Mouse (Mus musculus) limb, embryonic 12.5 days (tissue): ENCODE data around the gene Comp. TPM values are rescaled to one million over a fixed set of nuclear protein-coding genes. Genes with fewer than 3 reads are reported as not detected.

Source experiments
- ATAC-seq: fragments of 200-750 bp; cut with Nextera tagmentation; 2 replicates; pipeline ENCODE4 v1.8.0; 2017; ENCODE audit warnings: low read depth, moderate TSS enrichment; ENCODE audit not compliant: insufficient number of reproducible peaks, insufficient read depth, low FRiP score, low TSS enrichment
- H3K27ac ChIP-seq: fragments of 300-500 bp; sonication (generic); 2 replicates; pipeline ENCODE4 v1.5.1; 2016; ENCODE audit warnings: mild to moderate bottlenecking, moderate library complexity
- H3K27me3 ChIP-seq: fragments of 300-500 bp; sonication (generic); 2 replicates; pipeline ENCODE4 v1.6.1; 2016; ENCODE audit warnings: mild to moderate bottlenecking, moderate library complexity
- H3K36me3 ChIP-seq: fragments of 300-500 bp; sonication (generic); 2 replicates; pipeline ENCODE4 v1.6.1; 2016; ENCODE audit warnings: mild to moderate bottlenecking, moderate library complexity
- H3K4me1 ChIP-seq: fragments of 300-500 bp; sonication (generic); replicated peaks from 2 replicates; pipeline ENCODE4 v1.6.1; 2016
- H3K4me2 ChIP-seq: fragments of 300-500 bp; sonication (generic); 2 replicates; pipeline ENCODE4 v1.6.1; 2016; ENCODE audit warnings: mild to moderate bottlenecking, moderate library complexity
- H3K4me3 ChIP-seq: fragments of 300-500 bp; sonication (generic); replicated peaks from 2 replicates; pipeline ENCODE4 v1.5.1; 2016; ENCODE audit warnings: mild to moderate bottlenecking
- H3K9ac ChIP-seq: fragments of 300-500 bp; sonication (generic); replicated peaks from 2 replicates; pipeline ENCODE4 v1.6.1; 2016; ENCODE audit warnings: mild to moderate bottlenecking, moderate library complexity
- H3K9me3 ChIP-seq: fragments of 300-500 bp; sonication (generic); 2 replicates; pipeline ENCODE4 v1.6.1; 2016; ENCODE audit warnings: mild to moderate bottlenecking, moderate library complexity
- WGBS: fragments of 180-500 bp; shearing (Covaris S2); methylation state at CpG from one replicate; pipeline ENCODE4 v1.1.7; 2016; 5-methylcytosine and 5-hydroxymethylcytosine counted together
- polyA plus RNA-seq: library from polyadenylated mRNA; unstranded; fragments of >200 nt; fragmentation: Nextera tagmentation; extraction: Ambion mirVana; gene quantifications from 2 replicates; pipeline ENCODE4 v1.2.1, GENCODE M21; 2016

The Comp gene
- polyA plus RNA-seq, 1 experiment from 2014 or later, result 2.8 TPM

- ATAC-seq, result peak; percentile 87
- Histone ChIP-seq H3K4me1 (peaks cover 46% of the 10 kb centered on the region), H3K9ac (peak within 1 kb of the TSS; percentile 99), H3K4me3 (peak within 1 kb of the TSS; percentile 100), H3K4me2 (peak within 1 kb of the TSS; percentile 100), H3K27me3 (peaks cover under 1% of the 10 kb centered on the region; the same call in 1 of the 2 replicates), H3K9me3 (no peaks in the 10 kb centered on the region), H3K27ac (peak within 1 kb of the TSS; percentile 89), H3K36me3 (peaks cover 25% of the 10 kb centered on the region)
- under 1% methylated on average over 53 of the region's 69 CpGs for WGBS
These were observed 20.1 kb upstream of the Comp start, which contains the start of gene Upf1 for GRCm38 (mm10) chr8:70353194-70353817. Gene Upf1 (minus strand): TSS chr8:70353278.

GRCm38 (mm10) chr8:70354004-70354403 lies 19.4 kb upstream of the Comp start:
- Histone ChIP-seq H3K4me3 (peak overlapping the region; percentile 100), H3K27ac (peak overlapping the region; percentile 89; the same call in 1 of the 2 replicates), H3K4me2 (peak overlapping the region; percentile 100), H3K36me3 (peaks cover 18% of the 10 kb centered on the region), H3K4me1 (peaks cover 39% of the 10 kb centered on the region), H3K9ac (peak overlapping the region; percentile 99; the same call in 1 of the 2 replicates), H3K27me3 (peaks cover 8% of the 10 kb centered on the region; the same call in 1 of the 2 replicates), H3K9me3 (no peaks in the 10 kb centered on the region)
- ATAC-seq, result peak; percentile 16; the same call in 1 of the 2 replicates
- WGBS, result 68% methylated on average over 4 of the region's 4 CpGs

GRCm38 (mm10) chr8:70356111-70356510 lies 17.2 kb upstream of the Comp start:
- WGBS, result 93% methylated on average over 1 of the region's 1 CpGs
- H3K36me3 ChIP-seq, result 0 out of 2 replicates have a peak, but pooled peaks cover under 1% of the 10 kb centered on the region

GRCm38 (mm10) chr8:70359411-70359810 lies 13.9 kb upstream of the Comp start:
- 28% methylated on average over 3 of the region's 3 CpGs for WGBS
- no peak for ATAC-seq
- no peaks in the 10 kb centered on the region for H3K36me3 ChIP-seq
- no peak overlapping the region for H3K9ac ChIP-seq
- peaks cover 4% of the 10 kb centered on the region for H3K4me1 ChIP-seq
- peaks cover 14% of the 10 kb centered on the region for H3K27me3 ChIP-seq
- H3K9me3 ChIP-seq, result no peaks in the 10 kb centered on the region
- H3K4me3 ChIP-seq, result no peak overlapping the region
- no peak overlapping the region for H3K4me2 ChIP-seq
- H3K27ac ChIP-seq, result no peak overlapping the region

More at GRCm38 (mm10) chr8:70356111-70356510, 17.2 kb upstream of the Comp start:
- no peaks in the 10 kb centered on the region for H3K9me3 ChIP-seq
- no peak overlapping the region for H3K4me2 ChIP-seq
- peaks cover 22% of the 10 kb centered on the region for H3K4me1 ChIP-seq
- no peak for ATAC-seq
- H3K27me3 ChIP-seq, result peaks cover 11% of the 10 kb centered on the region; the same call in 1 of the 2 replicates
- H3K4me3 ChIP-seq, result no peak overlapping the region
- H3K9ac ChIP-seq, result no peak overlapping the region
- H3K27ac ChIP-seq, result no peak overlapping the region

- Histone ChIP-seq H3K4me1 (peaks cover 4% of the 10 kb centered on the region), H3K9ac (no peak overlapping the region)
These were observed 12.6 kb upstream of the Comp start for GRCm38 (mm10) chr8:70360769-70361168.

GRCm38 (mm10) chr8:70361484-70362032 lies 11.8 kb upstream of the Comp start:
- Histone ChIP-seq H3K27me3 (peaks cover 14% of the 10 kb centered on the region), H3K27ac (0 out of 2 replicates have a peak overlapping the region, but pooled peaks have one; percentile 26), H3K4me2 (no peak overlapping the region), H3K9ac (no peak overlapping the region), H3K9me3 (no peaks in the 10 kb centered on the region), H3K4me1 (peaks cover 4% of the 10 kb centered on the region), H3K36me3 (no peaks in the 10 kb centered on the region), H3K4me3 (no peak overlapping the region)
- WGBS, result 68% methylated on average over 10 of the region's 10 CpGs
- ATAC-seq, result no peak

More at GRCm38 (mm10) chr8:70360769-70361168, 12.6 kb upstream of the Comp start:
- 56% methylated on average over 4 of the region's 4 CpGs for whole genome bisulfite sequencing
- Histone ChIP-seq H3K4me3 (no peak overlapping the region), H3K9me3 (no peaks in the 10 kb centered on the region), H3K27ac (no peak overlapping the region), H3K36me3 (no peaks in the 10 kb centered on the region), H3K4me2 (no peak overlapping the region), H3K27me3 (peaks cover 14% of the 10 kb centered on the region)
- no peak for ATAC-seq

GRCm38 (mm10) chr8:70364066-70364465 lies 9.3 kb upstream of the Comp start:
- Histone ChIP-seq H3K27ac (0 out of 2 replicates have a peak overlapping the region, but pooled peaks have one; percentile 35), H3K9ac (no peak overlapping the region), H3K4me1 (peaks cover 4% of the 10 kb centered on the region), H3K27me3 (peaks cover 6% of the 10 kb centered on the region), H3K4me2 (no peak overlapping the region), H3K36me3 (no peaks in the 10 kb centered on the region), H3K4me3 (no peak overlapping the region), H3K9me3 (no peaks in the 10 kb centered on the region)
- ATAC-seq, result no peak
- WGBS, result 29% methylated on average over 5 of the region's 5 CpGs

- no peak overlapping the region for H3K27ac ChIP-seq
- peaks cover 11% of the 10 kb centered on the region for H3K27me3 ChIP-seq
- no peak overlapping the region for H3K4me2 ChIP-seq
- no peak overlapping the region for H3K4me3 ChIP-seq
- H3K9me3 ChIP-seq, result no peaks in the 10 kb centered on the region
- H3K36me3 ChIP-seq, result no peaks in the 10 kb centered on the region
- H3K9ac ChIP-seq, result no peak overlapping the region
- ATAC-seq, result no peak
- H3K4me1 ChIP-seq, result peaks cover 10% of the 10 kb centered on the region
- 66% methylated on average over 5 of the region's 5 CpGs for WGBS
These were observed 6.8 kb upstream of the Comp start for GRCm38 (mm10) chr8:70366588-70366987.

- H3K27me3 ChIP-seq, result peaks cover 48% of the 10 kb centered on the region
- no peak overlapping the region for H3K4me2 ChIP-seq
- no peak for ATAC-seq
- 67% methylated on average over 7 of the region's 7 CpGs for WGBS
- H3K4me3 ChIP-seq, result no peak overlapping the region
- H3K9me3 ChIP-seq, result no peaks in the 10 kb centered on the region
- peaks cover 43% of the 10 kb centered on the region for H3K4me1 ChIP-seq
- H3K27ac ChIP-seq, result no peak overlapping the region
- no peak overlapping the region for H3K9ac ChIP-seq
- no peaks in the 10 kb centered on the region for H3K36me3 ChIP-seq
These were observed 2.9 kb upstream of the Comp start for GRCm38 (mm10) chr8:70370476-70370875.

- 0 out of 2 replicates have a peak, but pooled peaks have one; percentile 2 for ATAC-seq
- Histone ChIP-seq H3K4me2 (0 out of 2 replicates have a peak overlapping the region, but pooled peaks have one; percentile 60), H3K27ac (peak overlapping the region; percentile 72)
These were observed 1.4 kb upstream of the Comp start for GRCm38 (mm10) chr8:70371951-70372350.

GRCm38 (mm10) chr8:70374318-70374927 lies 1.1 kb downstream of the Comp start:
- Histone ChIP-seq H3K4me1 (peaks cover 50% of the 10 kb centered on the region), H3K27me3 (peaks cover 86% of the 10 kb centered on the region), H3K4me2 (peak overlapping the region; percentile 60), H3K9ac (peak overlapping the region; percentile 45; the same call in 1 of the 2 replicates), H3K4me3 (peak overlapping the region; percentile 43), H3K9me3 (no peaks in the 10 kb centered on the region), H3K27ac (no peak overlapping the region), H3K36me3 (no peaks in the 10 kb centered on the region)
- WGBS, result under 1% methylated on average over 53 of the region's 53 CpGs
- ATAC-seq, result peak; percentile 11; the same call in 1 of the 2 replicates

More at GRCm38 (mm10) chr8:70371951-70372350, 1.4 kb upstream of the Comp start:
- Histone ChIP-seq H3K4me1 (peaks cover 50% of the 10 kb centered on the region), H3K9me3 (no peaks in the 10 kb centered on the region), H3K36me3 (no peaks in the 10 kb centered on the region), H3K9ac (no peak overlapping the region), H3K4me3 (no peak overlapping the region), H3K27me3 (peaks cover 62% of the 10 kb centered on the region)
- WGBS, result 40% methylated on average over 6 of the region's 6 CpGs
